Mouse (Mus musculus): Measurements from ENCODE around the gene Ghdc. TPM values are rescaled to one million over a fixed set of nuclear protein-coding genes. Genes with fewer than 3 reads are reported as not detected.

Gene Ghdc
- polyA plus RNA-seq, 1 experiment, result 10.0 TPM

GRCm38 (mm10) chr11:100720345-100720744, 50.4 kb downstream of the Ghdc start:
- no peaks in the 10 kb centered on the region for H3K27me3 ChIP-seq (ENCODE audit: control insufficient read depth, insufficient read depth, low read length)
- H3K27ac ChIP-seq (ENCODE audit: insufficient read depth, low read depth, low read length), result 0 out of 2 replicates have a peak overlapping the region, but pooled peaks have one; percentile 18
- peaks cover 28% of the 10 kb centered on the region for H3K4me1 ChIP-seq (ENCODE audit: control insufficient read depth, insufficient read depth, insufficient read length, low read length)
- no peak overlapping the region for H3K4me3 ChIP-seq (ENCODE audit: low read depth, low read length)
- 54% methylated on average over 5 of the region's 5 CpGs for WGBS
- peaks cover 39% of the 10 kb centered on the region for H3K36me3 ChIP-seq (ENCODE audit: control insufficient read depth, insufficient read depth, low read length)
- TF ChIP-seq CTCF (IDR thresholded peaks at IDR 0.05; ENCODE audit: extremely low read depth, insufficient read length, insufficient replicate concordance, low read depth, low read length) (no peak), POLR2A (IDR thresholded peaks at IDR 0.05; ENCODE audit: low read depth, low read length) (no peak)

GRCm38 (mm10) chr11:100719893-100720292, 50.9 kb downstream of the Ghdc start:
- Histone ChIP-seq H3K4me3 (ENCODE audit: low read depth, low read length) (no peak overlapping the region), H3K27ac (ENCODE audit: insufficient read depth, low read depth, low read length) (no peak overlapping the region), H3K36me3 (ENCODE audit: control insufficient read depth, insufficient read depth, low read length) (peaks cover 42% of the 10 kb centered on the region), H3K27me3 (ENCODE audit: control insufficient read depth, insufficient read depth, low read length) (no peaks in the 10 kb centered on the region), H3K4me1 (ENCODE audit: control insufficient read depth, insufficient read depth, insufficient read length, low read length) (peaks cover 23% of the 10 kb centered on the region)
- TF ChIP-seq CTCF (IDR thresholded peaks at IDR 0.05; ENCODE audit: extremely low read depth, insufficient read length, insufficient replicate concordance, low read depth, low read length), result no peak
- TF ChIP-seq POLR2A (IDR thresholded peaks at IDR 0.05; ENCODE audit: low read depth, low read length), result no peak
- WGBS, result 81% methylated on average over 11 of the region's 11 CpGs

- WGBS, result 55% methylated on average over 3 of the region's 3 CpGs
- no peak overlapping the region for H3K27ac ChIP-seq (ENCODE audit: insufficient read depth, low read depth, low read length)
- peaks cover 20% of the 10 kb centered on the region for H3K4me1 ChIP-seq (ENCODE audit: control insufficient read depth, insufficient read depth, insufficient read length, low read length)
- TF ChIP-seq CTCF (IDR thresholded peaks at IDR 0.05; ENCODE audit: extremely low read depth, insufficient read length, insufficient replicate concordance, low read depth, low read length) (no peak), POLR2A (IDR thresholded peaks at IDR 0.05; ENCODE audit: low read depth, low read length) (no peak)
- peaks cover 44% of the 10 kb centered on the region for H3K36me3 ChIP-seq (ENCODE audit: control insufficient read depth, insufficient read depth, low read length)
- no peaks in the 10 kb centered on the region for H3K27me3 ChIP-seq (ENCODE audit: control insufficient read depth, insufficient read depth, low read length)
- H3K4me3 ChIP-seq (ENCODE audit: low read depth, low read length), result no peak overlapping the region
These were observed 51.4 kb downstream of the Ghdc start for GRCm38 (mm10) chr11:100719312-100719711.

GRCm38 (mm10) chr11:100718866-100719265, 51.9 kb downstream of the Ghdc start:
- WGBS, result 90% methylated on average over 4 of the region's 4 CpGs

GRCm38 (mm10) chr11:100718462-100718861, 52.3 kb downstream of the Ghdc start:
- H3K27ac ChIP-seq (ENCODE audit: insufficient read depth, low read depth, low read length), result no peak overlapping the region
- H3K4me1 ChIP-seq (ENCODE audit: control insufficient read depth, insufficient read depth, insufficient read length, low read length), result peaks cover 21% of the 10 kb centered on the region
- 96% methylated on average over 7 of the region's 7 CpGs for WGBS
- no peak for TF ChIP-seq CTCF (IDR thresholded peaks at IDR 0.05; ENCODE audit: extremely low read depth, insufficient read length, insufficient replicate concordance, low read depth, low read length)
- TF ChIP-seq POLR2A (IDR thresholded peaks at IDR 0.05; ENCODE audit: low read depth, low read length), result no peak
- H3K27me3 ChIP-seq (ENCODE audit: control insufficient read depth, insufficient read depth, low read length), result no peaks in the 10 kb centered on the region
- no peak overlapping the region for H3K4me3 ChIP-seq (ENCODE audit: low read depth, low read length)
- peaks cover 44% of the 10 kb centered on the region for H3K36me3 ChIP-seq (ENCODE audit: control insufficient read depth, insufficient read depth, low read length)

More at GRCm38 (mm10) chr11:100718866-100719265, 51.9 kb downstream of the Ghdc start:
- Histone ChIP-seq H3K27me3 (ENCODE audit: control insufficient read depth, insufficient read depth, low read length) (no peaks in the 10 kb centered on the region), H3K4me1 (ENCODE audit: control insufficient read depth, insufficient read depth, insufficient read length, low read length) (peaks cover 20% of the 10 kb centered on the region), H3K36me3 (ENCODE audit: control insufficient read depth, insufficient read depth, low read length) (peaks cover 44% of the 10 kb centered on the region), H3K4me3 (ENCODE audit: low read depth, low read length) (no peak overlapping the region), H3K27ac (ENCODE audit: insufficient read depth, low read depth, low read length) (no peak overlapping the region)
- no peak for TF ChIP-seq CTCF (IDR thresholded peaks at IDR 0.05; ENCODE audit: extremely low read depth, insufficient read length, insufficient replicate concordance, low read depth, low read length)
- no peak for TF ChIP-seq POLR2A (IDR thresholded peaks at IDR 0.05; ENCODE audit: low read depth, low read length)

GRCm38 (mm10) chr11:100716649-100717048, 54.1 kb downstream of the Ghdc start:
- Histone ChIP-seq H3K27me3 (ENCODE audit: control insufficient read depth, insufficient read depth, low read length) (no peaks in the 10 kb centered on the region), H3K4me3 (ENCODE audit: low read depth, low read length) (no peak overlapping the region), H3K36me3 (ENCODE audit: control insufficient read depth, insufficient read depth, low read length) (peaks cover 44% of the 10 kb centered on the region), H3K4me1 (ENCODE audit: control insufficient read depth, insufficient read depth, insufficient read length, low read length) (peaks cover 18% of the 10 kb centered on the region), H3K27ac (ENCODE audit: insufficient read depth, low read depth, low read length) (no peak overlapping the region)
- TF ChIP-seq CTCF (IDR thresholded peaks at IDR 0.05; ENCODE audit: extremely low read depth, insufficient read length, insufficient replicate concordance, low read depth, low read length) (no peak), POLR2A (IDR thresholded peaks at IDR 0.05; ENCODE audit: low read depth, low read length) (no peak)
- 88% methylated on average over 3 of the region's 3 CpGs for WGBS

Other genes with a start within 250 kb of the Ghdc start
- 14.0 and 21.7 TPM in 2 replicates for gene Acly, start 243.0 kb downstream of the Ghdc start, polyA plus RNA-seq (2012; rRNA removed)
- 0.01 and 0.09 TPM in 2 replicates for gene Ttc25, start 225.3 kb downstream of the Ghdc start, polyA plus RNA-seq (2012; rRNA removed)
- gene Cnp, start 196.1 kb downstream of the Ghdc start, polyA plus RNA-seq (2012; rRNA removed), result 12.1 and 19.4 TPM in 2 replicates
- gene Nkiras2, start 151.7 kb downstream of the Ghdc start, polyA plus RNA-seq (2012; rRNA removed), result 85.2 and 134 TPM in 2 replicates
- 10.6 and 24.8 TPM in 2 replicates for gene Dnajc7, start 150.8 kb downstream of the Ghdc start, polyA plus RNA-seq (2012; rRNA removed)
- 0.14 and 0.62 TPM in 2 replicates for gene Zfp385c, start 78.5 kb downstream of the Ghdc start, polyA plus RNA-seq (2012; rRNA removed)
- gene Dhx58, start 66.7 kb downstream of the Ghdc start, polyA plus RNA-seq (2012; rRNA removed), result 4.7 and 13.3 TPM in 2 replicates
- 10.9 and 12.2 TPM in 2 replicates for gene Kat2a, start 58.5 kb downstream of the Ghdc start, polyA plus RNA-seq (2012; rRNA removed)
- not detected in 2 replicates for gene Hspb9, start 57.1 kb downstream of the Ghdc start, polyA plus RNA-seq (2012; rRNA removed)
- gene Rab5c, start 32.7 kb downstream of the Ghdc start, polyA plus RNA-seq (2012; rRNA removed), result 186 and 350 TPM in 2 replicates
- gene Kcnh4, start 11.0 kb downstream of the Ghdc start, polyA plus RNA-seq (2012; rRNA removed), result 0.04 TPM in 1 of 2 replicates, not detected in the other
- not detected in 2 replicates for gene Hcrt, start 8.0 kb downstream of the Ghdc start, polyA plus RNA-seq (2012; rRNA removed)
- 9.6 and 10.8 TPM in 2 replicates for gene Stat5b, start 79.8 kb upstream of the Ghdc start, polyA plus RNA-seq (2012; rRNA removed)
- 6.9 and 7.4 TPM in 2 replicates for gene Stat5a, start 88.4 kb upstream of the Ghdc start, polyA plus RNA-seq (2012; rRNA removed)
- 55.2 and 106 TPM in 2 replicates for gene Stat3, start 168.6 kb upstream of the Ghdc start, polyA plus RNA-seq (2012; rRNA removed)
- gene Cavin1, start 199.9 kb upstream of the Ghdc start, polyA plus RNA-seq (2012; rRNA removed), result 27.4 and 42.8 TPM in 2 replicates
- 43.5 and 69.5 TPM in 2 replicates for gene Atp6v0a1, start 238.5 kb upstream of the Ghdc start, polyA plus RNA-seq (2012; rRNA removed)

Data from small intestine, adult 2 months (tissue).